Mouse (Mus musculus): Measurements from ENCODE around the gene Trim25. TPM values are rescaled to one million over a fixed set of nuclear protein-coding genes. Genes with fewer than 3 reads are reported as not detected.

Trim25 gene
- polyA plus RNA-seq, 1 experiment: 33.7 TPM

DNA sequence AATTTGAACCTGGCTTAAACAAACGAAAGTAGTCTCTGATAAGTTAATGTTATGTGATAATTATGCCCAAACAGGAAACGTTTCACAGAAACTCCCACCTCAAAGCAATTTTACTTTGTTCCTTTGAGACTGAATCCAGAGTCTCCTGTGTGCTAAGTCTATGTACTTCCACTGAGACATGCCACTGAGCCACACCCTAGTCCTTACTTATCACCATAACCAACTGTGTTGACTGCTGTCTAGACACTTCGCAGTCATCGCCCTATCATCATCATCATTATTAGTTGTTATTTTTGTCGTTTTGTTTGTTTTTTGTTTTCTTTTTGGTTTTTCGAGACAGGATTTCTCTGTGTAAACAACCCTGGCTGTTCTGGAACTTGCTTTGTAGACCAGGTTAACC is 65.1 kb downstream of the Trim25 start:
- TF ChIP-seq POLR2A (IDR thresholded peaks at IDR 0.05; ENCODE audit: borderline replicate concordance, control insufficient read depth, low read depth, low read length) (no peak), CTCF (IDR thresholded peaks at IDR 0.05; ENCODE audit: control insufficient read depth, insufficient read depth, low read length) (no peak)
- H3K4me1 ChIP-seq (ENCODE audit: control insufficient read depth, insufficient read depth, low read length): peaks cover 2% of the 10 kb centered on the region; the same call in 1 of the 2 replicates
- H3K4me3 ChIP-seq (replicated peaks; ENCODE audit: control insufficient read depth, low read depth, low read length): no peak overlapping the region
- WGBS: 58% methylated on average over 6 of the region's 6 CpGs
- H3K27ac ChIP-seq (ENCODE audit: control insufficient read depth, insufficient read depth, low read depth, low read length, poor library complexity): no peak overlapping the region

DNA sequence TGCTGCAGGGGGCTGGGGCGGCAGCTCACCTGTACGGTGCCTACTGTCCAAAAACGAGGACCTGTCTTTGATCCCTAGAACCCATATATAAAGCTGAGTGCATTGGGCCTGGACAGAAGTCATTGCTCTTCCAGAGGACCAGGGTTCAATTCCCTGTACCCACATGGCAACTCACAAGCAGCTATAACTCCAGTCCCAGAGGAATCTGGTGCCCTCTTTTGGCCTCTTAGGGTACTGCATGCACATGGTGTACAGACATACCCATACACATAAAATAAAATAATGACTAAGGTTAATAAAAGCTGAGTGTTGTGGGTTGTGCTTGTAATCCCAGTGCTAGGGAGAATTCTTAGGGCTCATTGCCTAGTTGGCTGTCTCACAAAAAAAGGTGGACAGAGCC is 66.1 kb downstream of the Trim25 start:
- H3K27ac ChIP-seq (ENCODE audit: control insufficient read depth, insufficient read depth, low read depth, low read length, poor library complexity): no peak overlapping the region
- 94% methylated on average over 3 of the region's 3 CpGs for WGBS
- H3K4me3 ChIP-seq (replicated peaks; ENCODE audit: control insufficient read depth, low read depth, low read length): no peak overlapping the region
- no peak for TF ChIP-seq POLR2A (IDR thresholded peaks at IDR 0.05; ENCODE audit: borderline replicate concordance, control insufficient read depth, low read depth, low read length)
- TF ChIP-seq CTCF (IDR thresholded peaks at IDR 0.05; ENCODE audit: control insufficient read depth, insufficient read depth, low read length): peak; percentile 33; the same call in 1 of the 2 replicates
- H3K4me1 ChIP-seq (ENCODE audit: control insufficient read depth, insufficient read depth, low read length): no peaks in the 10 kb centered on the region

GRCm38 (mm10) chr11:89066126-89066525 is 67.0 kb downstream of the Trim25 start:
- no peak for TF ChIP-seq POLR2A (IDR thresholded peaks at IDR 0.05; ENCODE audit: borderline replicate concordance, control insufficient read depth, low read depth, low read length)
- no peak for TF ChIP-seq CTCF (IDR thresholded peaks at IDR 0.05; ENCODE audit: control insufficient read depth, insufficient read depth, low read length)
- H3K27ac ChIP-seq (ENCODE audit: control insufficient read depth, insufficient read depth, low read depth, low read length, poor library complexity): no peak overlapping the region
- 79% methylated on average over 6 of the region's 6 CpGs for WGBS
- no peak overlapping the region for H3K4me3 ChIP-seq (replicated peaks; ENCODE audit: control insufficient read depth, low read depth, low read length)
- no peaks in the 10 kb centered on the region for H3K4me1 ChIP-seq (ENCODE audit: control insufficient read depth, insufficient read depth, low read length)

GRCm38 (mm10) chr11:89066750-89067149 is 67.6 kb downstream of the Trim25 start, which contains the start of gene Dgke:
Gene Dgke, minus strand, starts transcription at chr11:89066850.
- TF ChIP-seq POLR2A (IDR thresholded peaks at IDR 0.05; ENCODE audit: borderline replicate concordance, control insufficient read depth, low read depth, low read length): no peak
- TF ChIP-seq CTCF (IDR thresholded peaks at IDR 0.05; ENCODE audit: control insufficient read depth, insufficient read depth, low read length): no peak
- Histone ChIP-seq H3K4me3 (replicated peaks; ENCODE audit: control insufficient read depth, low read depth, low read length) (no peak within 1 kb of the TSS), H3K27ac (ENCODE audit: control insufficient read depth, insufficient read depth, low read depth, low read length, poor library complexity) (no peak within 1 kb of the TSS), H3K4me1 (ENCODE audit: control insufficient read depth, insufficient read depth, low read length) (no peaks in the 10 kb centered on the region)
- 97% methylated on average over 1 of the region's 1 CpGs for WGBS

DNA sequence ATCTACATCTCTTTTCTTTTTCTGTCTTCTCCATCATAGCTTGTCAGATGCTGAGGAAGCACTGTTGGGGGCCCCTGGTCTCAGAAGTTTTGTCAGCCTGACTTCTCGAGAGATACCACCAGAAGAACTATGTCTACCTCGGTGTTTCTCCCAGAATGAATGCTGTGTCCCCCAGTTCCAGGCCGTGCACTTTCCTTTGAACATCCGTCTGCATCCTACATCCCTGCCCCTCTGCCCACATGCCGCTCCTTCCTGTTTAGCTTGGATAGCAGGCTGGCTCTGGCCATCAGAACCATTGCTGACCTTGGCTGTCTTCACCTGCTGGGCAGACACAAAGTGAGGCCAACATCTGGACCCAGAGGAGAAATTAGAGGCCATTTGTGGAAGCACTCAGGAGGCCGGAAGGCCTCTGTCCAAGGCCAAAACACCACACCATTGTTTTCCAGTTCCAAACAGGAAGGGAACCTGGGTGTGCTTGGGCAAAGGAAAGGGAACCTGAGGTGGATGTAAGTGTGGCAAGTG is 68.2 kb downstream of the Trim25 start:
- Histone ChIP-seq H3K27ac (ENCODE audit: control insufficient read depth, insufficient read depth, low read depth, low read length, poor library complexity) (no peak overlapping the region), H3K4me3 (replicated peaks; ENCODE audit: control insufficient read depth, low read depth, low read length) (no peak overlapping the region), H3K4me1 (ENCODE audit: control insufficient read depth, insufficient read depth, low read length) (no peaks in the 10 kb centered on the region)
- WGBS: 79% methylated on average over 6 of the region's 6 CpGs
- TF ChIP-seq POLR2A (IDR thresholded peaks at IDR 0.05; ENCODE audit: borderline replicate concordance, control insufficient read depth, low read depth, low read length) (no peak), CTCF (IDR thresholded peaks at IDR 0.05; ENCODE audit: control insufficient read depth, insufficient read depth, low read length) (no peak)

GRCm38 (mm10) chr11:89067871-89068490 is 68.8 kb downstream of the Trim25 start:
- TF ChIP-seq CTCF (IDR thresholded peaks at IDR 0.05; ENCODE audit: control insufficient read depth, insufficient read depth, low read length): no peak
- no peak for TF ChIP-seq POLR2A (IDR thresholded peaks at IDR 0.05; ENCODE audit: borderline replicate concordance, control insufficient read depth, low read depth, low read length)

GRCm38 (mm10) chr11:89068649-89069048 is 69.5 kb downstream of the Trim25 start:
- Histone ChIP-seq H3K4me1 (ENCODE audit: control insufficient read depth, insufficient read depth, low read length) (no peaks in the 10 kb centered on the region), H3K4me3 (replicated peaks; ENCODE audit: control insufficient read depth, low read depth, low read length) (no peak overlapping the region), H3K27ac (ENCODE audit: control insufficient read depth, insufficient read depth, low read depth, low read length, poor library complexity) (no peak overlapping the region)
- WGBS: 90% methylated on average over 14 of the region's 14 CpGs
- TF ChIP-seq POLR2A (IDR thresholded peaks at IDR 0.05; ENCODE audit: borderline replicate concordance, control insufficient read depth, low read depth, low read length) (no peak), CTCF (IDR thresholded peaks at IDR 0.05; ENCODE audit: control insufficient read depth, insufficient read depth, low read length) (no peak)

More at GRCm38 (mm10) chr11:89067871-89068490, 68.8 kb downstream of the Trim25 start:
- 55% methylated on average over 11 of the region's 11 CpGs for WGBS
- Histone ChIP-seq H3K27ac (ENCODE audit: control insufficient read depth, insufficient read depth, low read depth, low read length, poor library complexity) (no peak overlapping the region), H3K4me3 (replicated peaks; ENCODE audit: control insufficient read depth, low read depth, low read length) (no peak overlapping the region), H3K4me1 (ENCODE audit: control insufficient read depth, insufficient read depth, low read length) (no peaks in the 10 kb centered on the region)

- Histone ChIP-seq H3K4me1 (ENCODE audit: control insufficient read depth, insufficient read depth, low read length) (no peaks in the 10 kb centered on the region), H3K27ac (ENCODE audit: control insufficient read depth, insufficient read depth, low read depth, low read length, poor library complexity) (no peak overlapping the region), H3K4me3 (replicated peaks; ENCODE audit: control insufficient read depth, low read depth, low read length) (no peak overlapping the region)
- TF ChIP-seq POLR2A (IDR thresholded peaks at IDR 0.05; ENCODE audit: borderline replicate concordance, control insufficient read depth, low read depth, low read length) (no peak), CTCF (IDR thresholded peaks at IDR 0.05; ENCODE audit: control insufficient read depth, insufficient read depth, low read length) (no peak)
- 6% methylated on average over 6 of the region's 6 CpGs for WGBS
Measured at GRCm38 (mm10) chr11:89069303-89069702, 70.1 kb downstream of the Trim25 start.

Other genes starting within 250 kb of the Trim25 start
- 3.7 and 7.7 TPM in 2 replicates for gene Akap1, start 134.8 kb upstream of the Trim25 start, polyA plus RNA-seq (2011; ENCODE audit: insufficient read depth, insufficient read length, low replicate concordance, missing spikeins)
- 6.5 and 22.3 TPM in 2 replicates for gene Scpep1, start 43.9 kb upstream of the Trim25 start, polyA plus RNA-seq (2011; ENCODE audit: insufficient read depth, insufficient read length, low replicate concordance, missing spikeins)
- gene Elobl, start 32.4 kb upstream of the Trim25 start, polyA plus RNA-seq (2011; ENCODE audit: insufficient read depth, insufficient read length, low replicate concordance, missing spikeins): 11.6 TPM in 1 of 2 replicates, not detected in the other
- gene Coil, start 29.1 kb upstream of the Trim25 start, polyA plus RNA-seq (2011; ENCODE audit: insufficient read depth, insufficient read length, low replicate concordance, missing spikeins): 2.7 and 7.2 TPM in 2 replicates
- 1.9 and 2.0 TPM in 2 replicates for gene Dgke, start 67.5 kb downstream of the Trim25 start, polyA plus RNA-seq (2011; ENCODE audit: insufficient read depth, insufficient read length, low replicate concordance, missing spikeins)
- gene Gm525, start 74.5 kb downstream of the Trim25 start, polyA plus RNA-seq (2011; ENCODE audit: insufficient read depth, insufficient read length, low replicate concordance, missing spikeins): not detected in 2 replicates